Mouse (Mus musculus): ENCODE measurements around the gene Lrrfip1. TPM values are rescaled to one million over a fixed set of nuclear protein-coding genes. Genes with fewer than 3 reads are reported as not detected.

Gene Lrrfip1
- total RNA-seq, 1 experiment from 2014 or later = 166 TPM

Other genes starting within 250 kb of the Lrrfip1 start
- gene Col6a3, start 154.8 kb upstream of the Lrrfip1 start, total RNA-seq (2017) = not detected in 2 replicates
- gene Mlph, start 83.7 kb upstream of the Lrrfip1 start, total RNA-seq (2017) = 1.3 TPM in 1 of 2 replicates, not detected in the other
- not detected in 2 replicates for gene Prlh, start 45.6 kb upstream of the Lrrfip1 start, total RNA-seq (2017)
- 3.2 and 5.1 TPM in 2 replicates for gene Rab17, start 29.1 kb upstream of the Lrrfip1 start, total RNA-seq (2017)
- 7.7 and 10.4 TPM in 2 replicates for gene Rbm44, start 146.4 kb downstream of the Lrrfip1 start, total RNA-seq (2017)
- 89.1 and 108 TPM in 2 replicates for gene Ramp1, start 181.1 kb downstream of the Lrrfip1 start, total RNA-seq (2017)

Data from common myeloid progenitor, adult 5-6 weeks (primary cell).